Mouse (Mus musculus): ENCODE measurements around the gene Thbs1.

Thbs1 gene

DNA sequence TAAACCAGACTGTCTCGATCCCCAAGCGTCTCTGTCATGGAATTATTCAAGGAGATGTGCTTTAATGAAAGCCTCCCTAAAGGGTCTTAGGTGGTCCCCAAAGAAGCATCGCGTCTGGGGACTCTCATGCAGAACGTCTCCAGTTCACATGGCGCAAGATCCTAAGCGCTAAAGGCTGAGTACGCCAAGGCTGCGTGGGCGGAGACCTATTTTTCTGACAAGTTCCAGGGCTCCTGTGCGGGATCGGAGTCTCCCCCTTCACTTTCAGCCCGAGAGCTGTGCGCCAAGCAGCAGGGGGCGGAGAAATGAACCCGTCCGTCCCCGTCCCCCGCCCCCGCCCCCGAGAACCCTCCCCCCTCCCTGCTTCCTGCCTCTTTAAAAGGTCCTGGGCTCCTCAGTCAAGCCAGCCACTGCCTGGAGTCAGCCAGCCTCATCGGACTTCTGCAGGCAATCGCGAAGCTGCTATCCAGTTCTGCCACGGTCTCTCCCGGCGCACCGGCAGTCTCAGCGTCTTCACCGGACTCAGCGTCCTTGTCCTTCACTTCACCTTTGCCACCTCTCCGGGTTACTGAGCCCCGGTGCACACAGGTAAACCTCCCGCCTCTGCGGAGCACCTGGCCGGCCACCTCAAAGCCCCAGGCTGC lies at the start of gene Thbs1:
Gene Thbs1 (plus strand): TSS at position 389 of the 644 bp plus-strand sequence.
- peak; percentile 92 for DNase-seq

DNA sequence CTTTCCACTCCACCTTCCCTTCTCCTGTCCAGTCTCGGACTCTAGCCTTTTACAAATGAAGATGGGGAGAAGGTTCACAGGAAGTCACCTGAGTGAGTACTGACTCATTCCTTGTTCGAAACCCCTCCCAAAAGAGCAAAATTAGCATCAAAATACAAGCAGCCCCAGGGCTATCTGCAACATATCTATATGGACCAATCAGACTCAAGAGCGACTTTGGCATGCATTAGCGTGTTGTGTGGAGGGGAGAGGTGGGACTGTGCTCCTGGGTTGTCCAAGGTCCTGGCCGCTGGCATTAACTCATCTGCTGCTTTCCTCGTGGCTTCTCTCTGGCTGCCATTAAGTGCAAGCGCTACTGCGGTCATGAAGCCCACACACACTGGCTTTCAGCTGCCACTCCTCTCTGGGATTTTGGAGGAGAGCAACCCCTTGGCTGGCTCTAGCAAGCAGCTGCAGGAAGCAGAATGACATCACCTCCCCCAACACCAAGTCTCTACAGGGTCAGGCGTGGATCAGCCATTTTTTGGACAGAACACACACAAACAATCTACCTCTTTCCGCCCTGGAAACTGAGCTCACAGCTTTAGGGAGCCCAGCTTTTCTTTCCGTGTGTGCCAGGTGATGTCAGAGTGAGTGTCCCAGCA lies 47.4 kb upstream of the Thbs1 start:
- DNase-seq = no peak

DNA sequence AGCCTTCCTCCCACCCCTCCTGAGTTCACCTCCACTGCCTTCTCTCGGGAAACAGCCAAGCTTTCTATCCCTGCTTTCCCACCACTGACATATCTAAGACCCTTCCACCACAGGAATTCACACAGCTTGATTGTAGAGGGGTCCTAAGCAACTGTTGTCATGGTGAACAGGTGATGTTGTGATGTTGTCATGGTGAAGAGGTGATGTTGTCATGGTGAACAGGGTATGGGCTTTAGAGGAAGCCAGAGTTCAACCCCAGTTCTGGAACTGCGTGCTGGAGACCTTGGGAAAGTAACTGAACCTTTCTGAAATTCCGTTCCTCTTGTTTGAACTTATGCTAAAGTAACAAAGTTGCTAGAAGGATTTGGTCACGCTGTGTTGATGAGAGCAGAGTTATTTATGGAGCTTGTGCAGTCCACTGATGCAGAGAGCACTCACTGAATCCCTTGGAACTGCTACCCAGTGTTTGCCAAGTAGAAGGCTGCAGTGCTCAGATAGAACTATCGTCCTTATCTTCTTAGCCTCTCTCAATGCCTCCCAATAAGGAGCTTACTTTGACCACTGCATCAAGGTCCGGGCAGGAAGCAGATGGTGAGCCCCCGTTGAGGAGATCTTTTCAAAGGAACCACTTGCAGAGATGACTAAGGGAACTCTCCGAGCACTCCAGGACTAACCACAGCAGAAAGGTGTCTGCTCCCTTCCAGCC lies 45.5 kb upstream of the Thbs1 start:
- DNase-seq = no peak

GRCm38 (mm10) chr2:118069975-118070374 lies 41.7 kb upstream of the Thbs1 start:
- no peak for DNase-seq

- peak; percentile 54 for DNase-seq
Measured at GRCm38 (mm10) chr2:118072811-118073372, 38.8 kb upstream of the Thbs1 start.

DNA sequence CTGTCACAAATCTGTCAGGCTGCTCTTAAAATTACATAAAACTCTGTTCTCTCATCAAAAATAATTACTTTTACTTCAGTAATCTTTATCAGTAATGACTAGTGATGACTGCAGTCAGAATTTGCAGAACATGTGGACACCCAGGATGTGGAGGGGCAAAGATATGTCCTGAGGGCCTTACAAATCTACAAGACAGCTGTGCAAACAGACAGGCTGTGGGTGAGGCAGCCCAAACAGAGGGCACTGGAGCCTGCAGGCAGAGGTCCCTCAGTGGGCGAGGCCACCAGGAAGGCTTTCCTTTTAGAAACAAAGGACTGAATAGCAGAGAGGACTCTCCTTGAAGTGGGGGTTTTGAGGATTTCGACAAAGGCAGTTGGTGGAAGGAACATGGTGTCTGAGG lies 37.6 kb upstream of the Thbs1 start:
- DNase-seq = no peak

GRCm38 (mm10) chr2:118075165-118075564 lies 36.5 kb upstream of the Thbs1 start:
- no peak for DNase-seq

DNA sequence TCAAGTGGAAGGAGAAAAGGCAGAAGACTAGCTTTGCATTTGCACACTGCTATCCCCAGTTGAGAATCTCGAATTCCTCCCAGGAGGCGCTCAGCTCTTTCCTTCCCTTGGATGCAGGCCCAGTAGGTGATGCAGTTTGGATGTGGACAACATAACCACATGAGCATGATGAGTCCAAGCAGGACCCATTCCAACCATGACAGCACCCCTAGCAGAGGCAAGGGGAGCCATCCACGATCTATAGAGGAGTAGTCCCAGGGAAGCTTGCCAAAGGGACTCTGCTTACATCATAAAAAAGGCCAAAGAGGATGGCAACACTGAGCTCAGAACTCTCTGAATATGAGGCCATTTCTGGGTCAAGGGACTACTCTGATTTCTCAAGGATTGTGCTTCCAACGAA lies 32.5 kb upstream of the Thbs1 start:
- DNase-seq = no peak

GRCm38 (mm10) chr2:118081581-118081980 lies 30.1 kb upstream of the Thbs1 start:
- no peak for DNase-seq

GRCm38 (mm10) chr2:118083652-118084051 lies 28.0 kb upstream of the Thbs1 start:
- DNase-seq = peak; percentile 15

- DNase-seq = no peak
Measured at GRCm38 (mm10) chr2:118084693-118085092, 27.0 kb upstream of the Thbs1 start.

DNA sequence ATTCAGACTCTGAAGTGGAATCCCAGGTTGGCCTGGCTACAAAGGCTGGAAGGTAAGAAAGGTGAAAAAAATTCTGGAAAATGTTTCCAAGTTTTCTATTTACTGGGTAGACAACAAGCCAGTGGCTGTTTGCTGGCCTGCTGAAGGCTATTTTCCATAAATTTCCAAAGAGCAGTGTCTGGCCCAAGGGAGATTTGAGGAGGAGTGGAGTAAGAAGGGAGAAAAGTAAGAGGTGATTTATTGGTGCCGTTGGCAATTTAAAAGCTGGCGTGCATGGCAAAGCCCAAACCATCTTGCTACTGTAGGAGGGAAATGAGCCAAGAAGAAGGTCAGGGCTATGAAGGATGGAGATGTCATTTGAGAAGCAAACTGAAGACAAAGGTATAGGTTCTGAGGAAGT lies 26.0 kb upstream of the Thbs1 start:
- no peak for DNase-seq

DNA sequence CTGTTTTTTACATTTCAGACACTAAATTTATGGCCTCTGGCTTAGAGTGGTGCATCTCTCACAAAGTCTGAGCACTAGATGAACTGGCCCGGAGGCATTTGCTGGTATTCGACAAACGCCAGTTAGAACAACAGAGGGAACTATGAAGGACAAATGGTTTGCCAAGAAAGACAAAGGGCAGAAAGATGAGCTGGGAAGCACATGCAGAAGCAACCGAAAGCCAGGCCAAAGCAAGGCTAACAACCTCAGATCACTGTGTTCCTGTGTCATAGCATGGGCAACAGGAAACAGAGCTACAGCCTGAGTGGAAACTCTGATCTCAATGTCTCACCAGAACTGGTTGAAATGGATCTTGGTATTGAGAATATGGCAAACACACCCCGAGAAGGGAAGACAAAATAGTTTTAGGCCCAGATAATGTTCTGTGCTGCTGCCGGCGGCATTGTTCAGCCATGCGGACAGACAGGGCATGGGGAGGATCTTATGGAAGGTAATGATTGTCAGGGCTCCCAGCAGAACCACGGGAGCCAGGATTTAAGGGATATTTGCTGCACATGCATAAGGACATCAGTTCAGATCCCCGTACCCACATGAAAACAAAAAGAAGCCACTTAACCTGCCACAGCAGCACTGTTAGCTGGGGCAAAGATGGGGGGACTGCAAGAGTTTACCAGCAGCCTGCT lies 24.5 kb upstream of the Thbs1 start:
- peak; percentile 11 for DNase-seq

DNA sequence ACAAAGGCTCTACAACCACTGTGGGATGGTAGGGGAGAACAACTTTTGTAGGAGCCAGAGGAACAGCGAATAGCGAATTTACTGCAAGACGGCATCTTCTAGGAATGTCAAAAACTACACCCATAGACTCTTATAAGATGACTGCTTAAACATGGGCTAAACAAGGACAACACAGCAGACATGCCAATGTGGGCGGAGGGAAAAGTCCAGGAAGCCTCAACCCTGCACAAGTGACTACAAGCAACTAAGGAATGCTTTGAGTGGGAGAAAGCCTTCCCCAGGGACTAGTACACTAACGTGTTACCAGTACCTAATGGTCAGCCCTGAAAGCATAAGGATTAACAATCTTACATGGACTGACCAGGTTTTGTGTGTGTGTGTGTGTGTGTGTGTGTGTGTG lies 20.4 kb upstream of the Thbs1 start:
- no peak for DNase-seq

DNA sequence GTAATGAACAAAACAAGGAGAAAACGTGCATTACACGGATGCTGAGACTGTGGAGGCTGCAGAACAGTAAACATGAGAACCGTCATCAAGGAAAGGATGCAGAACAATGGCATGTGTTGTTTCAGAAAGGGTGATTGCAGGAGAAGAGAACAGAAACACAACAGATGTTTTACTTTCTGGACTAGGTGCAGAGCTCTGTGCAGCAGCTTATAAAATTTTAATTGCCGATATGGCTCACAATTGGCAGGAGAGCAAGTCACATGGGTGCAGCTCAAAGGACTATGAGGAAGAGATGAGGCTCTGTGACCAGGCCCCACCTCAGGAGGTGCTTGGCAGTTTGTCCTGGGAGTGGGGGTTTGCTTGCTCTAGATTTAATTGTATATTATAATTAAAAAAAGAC lies 12.6 kb upstream of the Thbs1 start:
- DNase-seq = no peak

DNA sequence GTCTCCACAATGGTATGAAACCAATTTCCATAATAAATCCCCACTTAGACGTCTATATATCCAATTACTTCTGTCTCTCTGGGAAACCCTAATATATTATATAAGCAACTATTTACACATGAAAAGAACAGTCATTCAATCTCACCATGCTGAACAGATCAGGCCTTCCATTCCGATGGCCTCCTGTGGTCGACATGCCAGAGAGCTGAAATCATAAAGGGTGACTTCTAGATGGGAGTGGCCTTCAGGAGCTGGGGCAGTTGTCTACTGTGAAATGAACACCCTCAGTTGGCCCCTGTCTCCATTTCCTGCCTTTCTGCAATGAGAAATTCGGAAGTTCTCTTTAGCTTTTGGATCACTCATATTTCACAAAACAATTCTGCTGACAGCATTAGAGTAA lies 9.5 kb upstream of the Thbs1 start:
- DNase-seq = no peak

DNA sequence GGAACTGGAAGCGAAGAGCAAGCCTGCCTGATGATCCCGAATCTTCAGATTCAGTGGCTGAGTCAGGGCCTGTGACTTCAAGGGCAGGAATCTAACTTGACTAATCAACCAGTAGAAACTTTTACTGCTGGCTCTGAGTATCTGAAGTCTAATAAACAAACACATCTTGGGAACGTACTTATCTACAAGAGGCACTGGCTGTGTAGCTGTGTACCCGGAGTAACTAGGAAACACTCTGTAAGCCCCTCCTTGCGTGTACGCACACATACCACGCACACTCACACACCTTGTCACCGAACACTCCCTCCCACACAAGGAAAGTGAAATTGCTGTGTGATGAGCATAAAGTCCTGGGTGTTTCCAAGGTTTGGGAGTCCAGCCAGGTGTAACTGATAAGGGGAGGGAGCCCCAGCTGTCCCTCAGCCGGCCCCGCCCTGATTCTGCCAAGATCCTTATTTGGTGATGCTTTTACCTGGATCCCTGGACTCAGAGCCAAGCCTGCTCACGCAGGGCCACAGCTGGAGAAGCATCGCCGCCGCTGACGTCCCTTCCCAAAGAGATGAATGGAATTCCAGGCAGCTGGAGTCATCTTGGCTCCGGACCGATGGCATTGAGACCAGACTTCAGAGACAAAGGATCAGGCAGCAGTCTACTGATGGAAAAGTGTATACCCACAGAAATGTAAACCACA lies 1.3 kb upstream of the Thbs1 start:
- DNase-seq = peak; percentile 67

DNA sequence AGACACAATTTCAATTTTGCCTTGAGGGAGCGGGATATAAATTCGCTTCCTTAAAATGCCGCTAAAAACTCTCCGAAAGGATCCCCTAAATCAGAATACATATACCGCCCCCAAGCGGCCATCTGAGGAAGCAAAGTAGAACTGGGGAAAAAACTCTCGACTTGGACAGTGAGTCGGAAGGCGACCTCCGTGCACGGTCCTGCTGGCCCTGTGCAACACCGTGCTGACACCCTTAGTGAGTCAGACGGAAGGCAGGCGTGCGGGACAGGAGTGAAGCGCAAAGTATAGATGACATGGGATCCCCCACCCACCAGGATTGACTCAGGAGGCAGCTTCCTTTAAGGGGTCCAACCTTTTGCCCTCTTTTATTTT lies 574 bp upstream of the Thbs1 start:
- DNase-seq = peak; percentile 94

DNA sequence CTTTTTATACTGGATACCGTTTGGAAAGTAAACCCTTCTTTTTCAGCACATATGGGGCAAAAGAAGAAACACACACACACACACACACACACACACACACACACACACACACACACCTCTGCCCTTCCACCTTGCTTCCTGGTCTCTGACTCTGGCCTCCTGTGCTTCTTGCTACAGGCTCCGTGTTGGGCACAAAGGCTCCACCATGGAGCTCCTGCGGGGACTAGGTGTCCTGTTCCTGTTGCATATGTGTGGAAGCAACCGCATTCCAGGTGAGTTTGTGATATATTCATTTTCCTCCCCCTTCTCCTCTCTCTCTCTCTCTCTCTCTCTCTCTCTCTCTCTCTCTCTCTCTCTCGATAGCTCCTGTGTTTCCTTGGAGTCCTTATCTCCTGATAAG lies 762 bp downstream of the Thbs1 start:
- DNase-seq = peak; percentile 21

- DNase-seq = peak; percentile 47
Measured at GRCm38 (mm10) chr2:118112846-118113479, 1.3 kb downstream of the Thbs1 start.

- DNase-seq = peak; percentile 82
Measured at GRCm38 (mm10) chr2:118113808-118114524, 2.3 kb downstream of the Thbs1 start.

DNA sequence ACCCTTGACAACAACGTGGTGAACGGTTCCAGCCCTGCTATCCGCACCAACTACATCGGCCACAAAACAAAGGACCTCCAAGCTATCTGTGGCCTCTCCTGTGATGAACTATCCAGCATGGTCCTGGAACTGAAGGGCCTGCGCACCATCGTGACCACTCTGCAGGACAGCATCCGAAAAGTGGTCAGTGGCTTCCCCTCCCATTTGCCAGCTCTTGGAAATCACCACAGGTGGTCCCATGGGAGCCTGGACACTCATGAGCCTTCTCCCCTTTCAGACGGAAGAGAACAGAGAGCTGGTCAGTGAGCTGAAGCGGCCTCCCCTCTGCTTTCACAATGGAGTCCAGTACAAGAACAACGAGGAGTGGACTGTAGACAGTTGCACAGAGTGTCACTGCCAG lies 3.0 kb downstream of the Thbs1 start:
- DNase-seq = no peak
